Mouse (Mus musculus): ENCODE data around the gene Fam19a2.
A peak's percentile ranks its signal among the peaks of the same experiment; 100 is the strongest.

Gene Fam19a2

DNA sequence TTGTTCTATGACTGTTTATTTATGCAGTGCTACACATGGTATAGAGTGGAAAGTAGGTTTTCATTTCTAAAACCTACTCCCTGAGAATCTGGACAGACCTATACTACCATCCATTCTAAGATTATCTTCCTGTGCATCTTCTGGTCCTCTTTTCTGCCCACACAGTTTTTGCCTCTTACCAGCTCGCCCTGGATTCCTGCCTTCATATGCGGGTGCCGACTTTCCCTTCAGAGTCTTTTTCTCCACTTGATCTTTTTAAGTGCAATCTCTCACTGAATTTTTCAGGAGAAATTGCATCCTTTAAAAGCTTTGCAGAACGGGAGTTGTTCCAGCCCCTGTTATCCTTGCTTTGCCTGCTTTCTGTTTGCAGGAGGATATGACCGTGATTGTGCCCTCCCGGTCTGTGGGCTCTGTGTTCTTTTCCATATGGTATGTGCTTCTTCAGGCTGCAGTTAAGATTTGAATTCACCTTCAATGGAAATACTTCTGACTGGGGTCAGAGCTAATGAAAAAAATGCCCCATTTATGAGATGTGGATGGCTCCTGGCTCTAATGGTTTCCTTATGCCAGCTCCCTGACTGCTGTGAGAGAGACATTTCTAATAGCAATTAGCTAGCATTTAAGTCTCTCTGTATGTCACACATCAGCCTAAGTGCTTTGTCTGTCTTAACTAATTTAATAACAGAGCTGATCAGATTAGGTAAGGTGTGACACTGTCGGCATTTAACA, 308.7 kb downstream of the Fam19a2 start:
- DNase-seq: no peak

DNA sequence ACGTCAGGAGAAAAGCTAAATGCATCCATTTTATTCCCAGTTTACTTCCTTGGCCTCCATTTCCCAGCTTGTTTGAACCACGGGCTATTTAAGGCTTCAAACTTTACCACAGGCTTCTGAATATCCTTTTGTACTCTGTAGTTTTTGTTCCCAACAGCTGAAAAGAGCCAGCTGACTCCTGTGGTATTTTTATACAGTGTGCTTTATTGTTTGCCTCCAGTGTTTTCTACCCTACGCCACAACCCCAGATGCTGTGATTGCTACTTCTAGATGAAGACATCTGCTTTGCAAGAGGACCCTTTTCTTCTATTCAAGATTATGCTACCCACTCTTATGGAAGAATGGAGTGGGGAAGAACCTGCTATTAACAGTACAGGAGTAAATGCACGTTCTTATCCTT, 314.0 kb downstream of the Fam19a2 start:
- no peak for DNase-seq

DNA sequence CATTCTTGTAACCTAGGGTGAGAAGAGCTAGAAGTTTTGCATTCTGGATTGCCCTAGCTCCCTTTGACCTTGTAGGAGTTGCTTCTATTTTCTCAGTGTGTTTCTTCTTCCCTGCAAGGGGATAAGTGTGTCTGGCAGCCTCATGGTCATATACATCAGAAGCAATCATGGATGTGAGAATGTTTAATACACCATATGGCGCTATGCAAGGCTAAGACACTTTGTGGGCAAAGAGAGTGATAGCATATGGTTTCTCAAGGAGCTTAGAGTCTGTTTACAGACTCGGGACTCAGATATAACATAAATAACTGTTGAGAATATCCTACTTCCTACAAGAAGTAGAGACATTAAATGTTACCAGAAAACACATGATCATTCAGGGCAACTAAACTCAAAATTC, 315.2 kb downstream of the Fam19a2 start:
- no peak for DNase-seq

DNA sequence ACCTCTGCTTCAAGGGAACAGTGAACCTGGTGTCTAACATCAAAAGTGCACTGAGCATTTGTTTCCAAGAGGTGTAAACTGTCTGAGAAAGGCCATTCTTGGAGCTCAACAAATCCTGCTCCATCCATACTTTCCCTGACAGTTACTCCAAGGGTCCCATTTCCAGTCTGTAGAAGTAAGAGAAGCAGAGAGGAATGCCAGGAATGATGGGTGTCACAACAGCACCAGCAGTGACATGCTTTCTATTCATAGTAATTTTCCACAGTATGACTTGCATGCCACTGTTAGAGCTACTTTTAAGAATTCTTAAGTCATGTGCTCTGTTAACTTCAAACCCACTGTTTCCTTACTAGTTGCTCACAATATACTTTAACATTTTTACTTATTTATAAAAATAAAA, 331.2 kb downstream of the Fam19a2 start:
- no peak for DNase-seq

DNA sequence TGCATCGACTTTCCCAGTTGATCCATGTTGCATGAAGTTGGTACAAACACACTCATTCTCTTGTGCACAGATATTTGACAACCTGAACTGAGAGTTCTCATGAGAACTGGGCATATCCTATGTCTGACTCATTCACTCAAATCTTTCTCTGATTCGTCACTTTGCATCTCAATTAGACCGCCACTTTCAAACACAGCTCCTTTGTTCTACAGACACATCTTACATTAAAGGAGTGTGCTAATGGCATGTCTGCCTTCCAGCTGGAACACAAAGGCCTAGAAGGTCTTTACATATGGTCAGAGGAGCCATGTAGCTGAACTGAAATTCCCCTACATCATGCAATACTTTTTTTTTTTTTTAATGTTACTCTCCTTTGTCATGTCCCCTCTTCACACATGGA, 333.3 kb downstream of the Fam19a2 start:
- no peak for DNase-seq

DNA sequence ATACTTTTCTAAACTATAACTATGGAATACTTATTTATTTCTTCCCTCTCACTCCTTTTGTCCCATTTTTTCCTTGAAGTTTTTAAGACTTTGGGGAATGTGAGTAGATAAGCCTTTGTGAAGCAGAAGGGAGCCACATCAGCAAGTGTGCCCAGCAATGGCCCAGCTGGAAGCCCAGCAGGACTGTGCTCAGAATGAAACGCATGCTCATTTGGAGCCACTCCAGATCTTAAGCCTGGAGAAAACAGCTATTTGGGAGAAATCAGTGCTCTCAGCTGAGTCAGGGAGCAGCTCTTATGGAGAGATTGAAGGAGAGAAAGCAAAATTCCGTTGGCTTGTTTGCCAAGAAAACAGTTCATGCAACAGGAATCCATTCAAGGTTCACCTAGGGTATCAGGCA, 341.9 kb downstream of the Fam19a2 start:
- DNase-seq: no peak

DNA sequence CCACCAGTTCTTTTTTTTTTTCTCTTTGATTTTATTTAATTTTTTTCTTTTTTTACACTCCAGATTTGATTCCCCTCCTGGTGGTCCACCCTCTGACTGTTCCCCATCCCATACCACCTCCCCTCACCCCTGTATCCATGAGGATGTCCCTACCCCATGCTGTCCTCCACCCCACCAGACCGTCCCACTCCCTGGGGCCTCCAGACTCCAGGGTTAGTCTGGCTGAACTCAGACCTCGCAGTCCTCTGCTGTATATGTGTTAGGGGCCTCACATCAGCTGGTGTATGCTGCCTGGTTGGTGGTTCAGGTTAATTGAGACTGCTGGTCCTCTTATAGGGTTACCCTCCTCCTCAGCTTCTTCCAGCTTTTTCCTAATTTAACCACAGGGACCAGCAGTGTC, 362.9 kb downstream of the Fam19a2 start:
- no peak for DNase-seq

DNA sequence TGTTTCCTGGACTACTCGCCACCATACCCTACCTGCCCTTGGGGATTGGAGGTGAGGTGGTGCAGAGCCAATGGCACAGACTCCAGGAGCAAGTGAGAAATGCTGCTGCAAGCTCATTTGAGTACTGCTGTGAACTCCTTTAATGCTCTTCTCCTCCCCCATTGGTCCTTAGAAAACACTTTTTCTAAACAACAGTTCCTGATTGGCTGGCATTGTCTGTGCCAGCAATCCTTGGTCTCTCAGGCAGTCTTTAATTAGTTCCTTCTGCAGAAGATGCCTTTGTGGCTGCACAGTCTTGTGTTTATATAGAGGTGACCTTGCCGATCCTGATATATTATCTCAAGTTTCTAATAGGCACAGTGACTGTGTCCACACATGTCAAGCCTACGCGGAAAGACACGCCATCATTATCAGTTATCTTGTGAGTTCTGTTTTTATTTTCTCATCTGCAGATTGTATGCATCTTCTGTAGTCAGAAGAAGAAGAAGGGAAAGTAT, 365.5 kb downstream of the Fam19a2 start:
- DNase-seq: no peak

DNA sequence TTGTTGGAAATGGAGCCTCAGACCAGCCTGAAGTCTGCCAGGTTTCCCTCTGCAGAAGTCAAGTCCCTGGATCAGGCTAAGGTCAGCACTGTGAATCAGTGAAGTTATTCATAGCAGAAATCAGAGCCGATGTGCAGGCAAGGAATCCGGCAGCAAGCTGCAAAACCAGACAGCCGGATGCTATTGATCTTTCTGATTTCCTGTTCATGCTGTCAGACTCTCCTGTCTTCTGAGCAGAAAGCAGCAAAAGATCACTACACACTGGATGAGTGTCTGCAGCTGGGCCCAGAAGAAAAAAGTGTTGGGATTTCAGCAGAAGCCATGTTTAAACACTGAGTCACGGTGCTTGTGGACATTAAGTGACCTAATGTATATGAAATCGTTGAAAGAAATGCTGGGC, 368.2 kb downstream of the Fam19a2 start:
- DNase-seq: no peak

DNA sequence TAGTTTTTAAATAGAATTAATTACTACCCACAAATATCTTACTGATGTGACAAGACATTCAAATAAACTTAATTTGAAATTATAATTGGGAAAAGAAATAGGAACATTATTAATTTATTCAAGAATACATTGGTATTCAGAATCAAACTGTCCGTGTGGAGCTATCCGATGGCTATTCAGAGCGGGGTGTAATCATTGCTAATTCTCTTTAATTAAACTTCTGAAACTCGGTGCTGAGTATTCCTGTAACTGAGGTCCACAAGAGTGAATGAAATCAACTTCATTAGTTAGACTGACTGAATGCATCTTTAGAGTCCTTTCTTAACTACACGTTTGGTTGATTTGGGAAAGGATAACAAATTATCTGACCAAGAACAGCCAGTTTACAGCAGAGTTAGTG, 372.9 kb downstream of the Fam19a2 start:
- no peak for DNase-seq

DNA sequence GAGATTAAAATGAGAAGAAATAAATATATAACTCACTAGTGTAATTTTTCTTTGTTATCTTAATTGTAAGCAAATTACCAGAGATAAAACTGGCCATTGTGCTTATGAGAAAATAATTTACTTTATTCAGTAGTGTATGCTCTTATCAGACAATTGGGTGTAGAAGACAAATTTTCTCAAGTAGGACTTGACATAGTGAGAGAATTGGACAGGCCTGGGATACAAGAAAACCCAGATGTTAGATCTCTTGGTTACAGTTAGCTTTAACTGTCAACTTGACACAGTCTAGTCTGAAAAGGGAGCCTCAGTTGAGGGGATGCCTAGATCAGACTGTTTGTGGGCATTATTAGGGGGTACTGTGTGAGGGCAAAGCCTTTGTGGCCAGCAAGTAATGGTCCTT, 373.7 kb downstream of the Fam19a2 start:
- DNase-seq: no peak

DNA sequence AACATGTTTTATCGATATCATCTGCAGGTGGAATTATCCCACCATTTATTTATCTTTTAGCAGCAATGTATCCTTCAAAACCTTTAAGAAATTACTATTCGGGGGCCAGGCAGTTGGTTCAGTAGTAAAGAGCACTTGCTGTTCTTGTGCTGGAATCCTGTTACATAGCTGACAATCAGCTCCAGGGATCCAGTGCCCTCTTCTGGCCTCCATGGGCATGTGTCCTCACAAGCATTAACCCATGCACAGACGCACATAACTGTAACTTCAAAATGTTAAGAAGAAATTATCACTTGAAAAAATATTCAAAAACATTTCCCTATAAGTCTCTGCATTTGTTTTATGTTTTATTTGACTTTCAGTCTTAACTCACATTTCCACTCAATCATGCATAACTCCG, 381.8 kb downstream of the Fam19a2 start:
- DNase-seq: no peak

DNA sequence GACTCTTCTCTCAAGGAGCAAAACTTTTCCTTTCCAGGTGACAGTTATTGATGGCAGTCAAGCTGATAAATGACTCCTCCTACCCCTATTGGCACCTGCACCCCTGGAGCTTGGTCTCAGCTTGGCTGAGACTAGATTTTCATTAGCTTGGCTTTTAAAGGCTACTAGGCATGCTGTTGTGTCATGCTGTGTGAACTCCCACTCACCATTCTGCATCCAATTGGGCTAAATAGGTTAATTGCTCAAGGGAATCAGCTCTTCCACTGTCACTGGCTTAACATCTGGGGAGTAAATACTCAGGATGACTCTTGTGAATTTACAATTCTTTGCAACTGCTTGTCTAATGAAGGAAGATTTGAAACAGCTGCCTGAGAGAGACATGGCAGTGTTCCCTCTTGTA, 407.4 kb downstream of the Fam19a2 start:
- DNase-seq: no peak

DNA sequence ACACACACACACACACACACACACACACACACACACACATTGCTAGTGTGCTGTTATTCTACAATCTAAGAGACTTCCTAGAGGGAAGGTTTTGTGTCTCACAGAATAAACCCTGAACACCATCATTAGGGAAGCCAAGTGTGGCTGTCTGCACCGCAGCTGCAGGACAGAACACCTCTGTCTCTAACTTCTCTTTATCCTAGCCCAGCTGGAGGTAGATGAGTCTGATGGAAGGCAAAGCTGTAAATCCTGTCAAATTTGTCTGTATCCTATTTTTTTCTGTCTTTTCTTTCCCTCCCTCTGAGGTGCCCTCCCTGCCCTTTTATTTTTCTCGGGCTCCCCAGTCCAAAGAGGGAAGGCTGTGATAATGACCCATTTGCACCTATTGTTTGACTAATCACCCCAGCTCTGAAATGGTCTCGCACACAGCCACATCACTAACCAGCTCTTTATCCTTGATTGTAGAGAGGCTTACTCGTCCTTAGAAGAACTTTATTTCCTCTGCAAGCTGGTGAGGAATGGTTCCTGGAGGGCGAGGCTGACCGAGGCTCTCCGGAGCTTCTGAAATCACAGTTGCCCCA, 414.6 kb downstream of the Fam19a2 start:
- DNase-seq: no peak

DNA sequence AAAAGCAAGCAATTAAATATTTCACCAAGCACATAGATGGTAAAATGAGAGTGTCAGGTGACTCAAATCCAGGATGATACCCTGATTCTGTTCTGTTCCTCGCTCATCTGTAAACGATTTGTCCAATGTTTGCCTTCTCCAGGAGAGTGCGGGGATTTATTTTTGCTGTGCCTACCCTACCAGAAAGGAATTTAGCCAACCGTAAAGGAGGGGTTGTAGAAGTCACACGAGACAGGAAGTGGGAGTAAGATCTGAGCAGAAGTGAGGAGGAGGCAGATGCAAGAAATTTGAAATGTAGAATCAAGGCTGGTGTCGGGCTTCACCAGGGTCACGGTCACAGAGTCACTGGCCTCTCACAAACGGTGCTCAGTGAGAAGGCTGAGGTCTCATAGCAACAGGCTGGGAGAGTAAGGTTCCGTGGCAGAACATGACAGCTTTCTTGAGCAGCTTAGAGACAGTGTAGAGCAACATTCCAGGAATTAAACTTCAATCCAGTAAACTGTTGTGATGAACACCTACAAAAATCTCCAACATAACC, 419.0 kb downstream of the Fam19a2 start:
- DNase-seq: peak; percentile 16 to 26

DNA sequence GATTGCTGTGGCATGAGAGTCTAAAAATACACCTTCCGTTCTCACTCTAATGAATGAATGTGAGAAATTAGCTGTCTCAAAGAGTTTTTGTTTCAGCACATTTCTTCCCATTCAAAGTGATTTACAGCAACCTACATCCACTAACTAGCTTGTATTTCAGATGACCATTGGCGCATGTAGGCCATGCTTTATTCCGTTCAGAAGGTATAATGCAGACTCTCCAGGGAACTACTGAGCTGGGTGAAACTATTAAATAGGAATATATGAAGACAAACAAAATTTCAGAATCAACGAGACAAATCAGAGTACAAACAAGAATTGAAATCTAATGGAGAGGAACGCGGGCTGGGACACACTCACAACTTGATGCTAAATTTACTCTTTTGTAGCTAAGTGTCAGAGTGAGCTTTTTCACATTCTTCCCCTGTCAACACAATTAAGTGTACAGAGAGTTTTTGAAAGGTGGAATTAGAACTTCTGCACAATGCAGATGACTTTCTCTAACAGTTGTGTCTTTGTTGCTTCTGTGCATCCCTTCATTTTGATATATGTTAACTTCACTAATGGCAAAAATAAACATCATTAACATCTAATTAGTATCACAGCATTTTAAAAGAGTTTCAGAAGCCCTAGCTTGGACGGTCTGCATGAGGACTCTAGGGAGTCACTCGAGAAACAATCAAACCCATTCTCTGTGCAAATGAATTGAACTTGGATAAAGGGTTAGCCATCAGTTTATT, 428.6 kb downstream of the Fam19a2 start:
- no peak for DNase-seq

DNA sequence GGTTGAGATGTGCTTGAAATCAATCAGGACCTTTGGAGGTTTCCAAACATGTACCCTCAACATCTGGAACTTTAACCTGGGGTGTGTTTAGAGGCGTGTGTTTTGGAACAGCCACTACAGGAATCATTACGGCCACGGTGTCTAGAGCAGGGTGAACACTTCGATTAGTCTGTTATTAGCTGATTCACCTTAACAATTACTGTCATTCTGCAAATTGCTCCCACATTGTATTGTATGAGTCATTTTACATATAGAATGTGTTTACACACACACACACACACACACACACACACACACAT, 429.1 kb downstream of the Fam19a2 start:
- DNase-seq: no peak

DNA sequence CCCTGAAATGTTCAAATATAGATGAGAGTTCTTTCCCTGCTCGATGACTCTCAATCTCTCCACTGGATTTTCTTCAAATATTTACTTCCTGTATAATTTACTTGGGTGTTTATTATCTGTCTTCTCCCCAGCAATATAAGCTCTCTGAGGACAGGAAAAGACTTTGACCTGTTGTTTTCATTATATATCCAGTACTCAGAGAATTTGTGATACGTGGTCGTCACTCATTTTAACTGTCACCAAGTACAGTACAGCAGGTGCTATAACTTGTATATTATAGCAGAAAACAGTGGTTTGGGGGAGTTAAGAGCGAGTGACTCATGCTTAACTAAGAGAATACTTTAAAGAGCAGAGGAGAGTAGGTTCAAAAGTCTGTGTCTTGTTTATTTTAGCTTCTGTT, 438.8 kb downstream of the Fam19a2 start:
- no peak for DNase-seq

DNA sequence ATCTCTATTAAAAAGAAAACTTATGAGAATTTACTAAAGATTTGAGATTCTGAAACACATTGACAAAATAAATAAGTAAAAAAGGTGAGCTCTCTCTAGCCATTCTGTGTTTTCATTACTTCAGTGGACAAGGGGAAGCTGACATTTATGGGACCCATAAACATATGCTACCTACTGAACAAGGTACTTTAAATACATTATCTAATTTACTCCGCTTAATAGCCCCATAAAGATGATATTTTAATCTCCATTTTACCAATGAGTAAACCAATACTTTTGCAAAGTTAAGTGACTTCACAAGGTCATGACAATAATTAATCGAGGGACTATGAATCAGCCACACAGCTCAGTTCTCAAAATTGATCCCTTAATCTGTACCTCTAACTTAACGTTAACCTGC, 443.2 kb downstream of the Fam19a2 start:
- DNase-seq: no peak

DNA sequence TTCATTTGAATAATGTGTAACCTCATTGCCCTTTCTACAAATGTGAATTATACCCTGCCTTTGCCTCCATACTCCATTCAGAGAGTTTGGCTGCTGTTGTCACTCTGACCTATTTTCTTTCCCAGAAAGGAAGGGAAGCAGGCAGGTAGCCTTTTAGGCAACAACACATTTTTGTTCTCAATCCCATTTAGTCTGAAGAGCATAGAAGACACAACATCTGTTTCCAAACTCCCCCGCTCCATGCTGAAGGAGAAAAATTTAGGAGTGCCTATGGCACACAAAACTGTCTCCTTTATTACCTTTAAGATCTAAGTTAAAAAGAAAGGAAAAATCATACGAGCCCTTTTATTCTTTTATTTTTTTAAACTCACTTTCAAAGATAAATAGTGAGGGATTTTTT, 446.9 kb downstream of the Fam19a2 start:
- no peak for DNase-seq

DNA sequence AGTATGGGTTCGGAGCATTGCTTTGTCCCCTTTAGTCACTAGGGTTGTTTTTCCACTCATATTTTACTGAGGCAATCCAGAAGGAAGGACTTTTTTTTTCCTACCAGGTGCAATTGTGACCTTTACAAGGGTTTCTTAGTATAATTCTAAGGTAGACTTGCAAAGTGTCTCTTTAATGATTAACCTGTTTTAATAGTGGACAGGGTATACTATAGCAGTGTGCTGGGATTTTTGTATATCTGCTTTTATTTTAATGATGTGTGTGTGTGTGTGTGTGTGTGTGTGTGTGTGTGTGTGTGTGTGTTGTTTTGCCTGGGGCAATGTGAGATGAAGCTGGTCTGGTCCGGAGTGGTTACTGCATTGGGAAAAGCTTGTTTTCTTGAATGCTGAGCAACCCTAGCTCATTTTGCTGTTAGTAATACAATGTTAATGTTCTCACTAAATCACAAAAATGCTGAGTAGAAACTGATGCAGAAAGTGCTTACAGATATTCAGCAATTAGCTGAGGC, 458.2 kb downstream of the Fam19a2 start:
- DNase-seq: peak; percentile 29 to 31

DNA sequence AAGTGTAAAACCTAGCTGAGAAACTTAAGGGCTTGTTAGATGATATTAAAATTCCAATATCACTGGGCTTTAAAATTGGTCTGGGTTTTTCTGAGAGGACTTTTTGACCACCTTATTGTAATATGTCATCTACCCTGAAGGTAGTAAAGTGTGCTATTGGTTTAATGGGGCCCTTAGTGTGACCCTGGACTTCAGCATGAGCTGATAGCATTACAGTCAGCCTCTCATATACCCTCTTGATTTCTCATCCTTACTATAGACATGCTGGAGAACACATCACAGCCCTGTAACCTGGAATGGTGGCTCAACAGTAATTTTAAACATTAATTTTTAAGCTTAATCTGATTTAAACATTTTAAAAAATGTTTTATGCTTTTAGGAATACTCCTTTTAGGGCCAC, 459.8 kb downstream of the Fam19a2 start:
- DNase-seq: no peak

DNA sequence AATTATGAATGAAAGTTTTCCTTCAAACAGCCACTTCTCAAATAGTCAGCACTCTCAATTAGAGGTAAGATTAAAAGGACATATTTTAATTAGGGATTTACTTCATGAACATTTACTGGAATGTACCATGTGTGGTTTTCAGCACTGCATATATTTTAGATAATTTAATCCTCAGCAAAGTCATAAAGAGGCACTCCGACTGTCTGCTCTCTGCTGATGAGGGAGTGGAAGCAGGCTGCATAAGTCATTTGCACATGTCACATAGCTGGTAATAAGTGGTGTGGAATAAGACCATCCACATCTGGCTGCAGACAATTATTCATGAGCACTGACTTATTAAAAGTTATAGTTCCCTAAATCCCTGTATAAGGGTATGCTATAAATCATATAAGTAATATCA, 484.5 kb downstream of the Fam19a2 start:
- no peak for DNase-seq

Data from kidney, postnatal 4 days (tissue).